Mouse (Mus musculus) MEL (cell line): ENCODE data around the gene Ubiad1. TPM values are rescaled to one million over a fixed set of nuclear protein-coding genes. Genes with fewer than 3 reads are reported as not detected.

Experiments
- DNase-seq: peaks from one replicate; pipeline ENCODE4 v3.0.0; 2011; ENCODE audit warnings: low read depth, low spot score
- H3K27ac ChIP-seq: 2 replicates; pipeline ENCODE4 v1.5.1; 2012; ENCODE audit warnings: low read depth, mild to moderate bottlenecking, control low read depth, low read length, moderate library complexity; ENCODE audit not compliant: control insufficient read depth
- H3K27me3 ChIP-seq, 2 experiments: fragments of 150-350 bp in 1 of 2; sonication (generic) in 1 of 2; 2 replicates each; pipeline ENCODE4 v1.6.1; 2012; ENCODE audit warnings: low read length in 2 of 2, mild to moderate bottlenecking in 2 of 2, improper control_type of control experiment in 1 of 2, moderate library complexity in 1 of 2; ENCODE audit not compliant: insufficient read depth in 2 of 2, control insufficient read depth in 1 of 2
- H3K36me3 ChIP-seq, 2 experiments: 2 replicates each; pipeline ENCODE4 v1.6.1; 2012 to 2014; ENCODE audit warnings: low read length in 2 of 2, improper control_type of control experiment in 1 of 2, inconsistent platforms in 1 of 2, mild to moderate bottlenecking in 1 of 2; ENCODE audit not compliant: insufficient read depth in 2 of 2, control insufficient read depth in 1 of 2
- H3K4me1 ChIP-seq, 2 experiments: fragments of 150-350 bp in 1 of 2; sonication (generic) in 1 of 2; 2 replicates each; pipeline ENCODE4 v1.6.1; 2012; ENCODE audit warnings: low read length in 2 of 2, improper control_type of control experiment in 1 of 2, mild to moderate bottlenecking in 1 of 2; ENCODE audit not compliant: insufficient read depth in 2 of 2, control insufficient read depth in 1 of 2
- H3K4me3 ChIP-seq, 2 experiments: fragments of 150-350 bp in 1 of 2; sonication (generic) in 1 of 2; 2 replicates each; pipeline ENCODE4 v1.5.1; 2012; ENCODE audit warnings: low read depth in 2 of 2, low read length in 2 of 2, mild to moderate bottlenecking in 2 of 2, moderate library complexity in 2 of 2, control low read depth in 1 of 2, improper control_type of control experiment in 1 of 2; ENCODE audit not compliant: control insufficient read depth in 1 of 2, insufficient read depth in 1 of 2
- H3K79me2 ChIP-seq: 2 replicates; pipeline ENCODE4 v1.6.1; 2012; ENCODE audit warnings: mild to moderate bottlenecking, low read length, moderate library complexity; ENCODE audit not compliant: control insufficient read depth, poor library complexity, insufficient read depth
- H3K9ac ChIP-seq: 2 replicates; pipeline ENCODE4 v1.6.1; 2012; ENCODE audit warnings: low read depth, mild to moderate bottlenecking, control low read depth, low read length, moderate library complexity; ENCODE audit not compliant: control insufficient read depth, poor library complexity, severe bottlenecking
- H3K9me3 ChIP-seq: fragments of 150-350 bp; sonication (generic); replicated peaks from 2 replicates; pipeline ENCODE4 v1.6.1; 2012; ENCODE audit warnings: mild to moderate bottlenecking, low read length, improper control_type of control experiment, moderate library complexity; ENCODE audit not compliant: insufficient read depth
- CHD1 ChIP-seq: IDR thresholded peaks from 2 replicates; pipeline ENCODE4 v1.6.1; 2012; ENCODE audit warnings: low read depth, mild to moderate bottlenecking, inconsistent platforms, low read length, improper control_type of control experiment
- CTCF ChIP-seq, 3 experiments: IDR thresholded peaks in 2 of 3; conservative IDR thresholded peaks in 1 of 3; 2 replicates each; pipeline ENCODE4 v1.5.1; 2011 to 2012; ENCODE audit warnings: low read length in 3 of 3, low read depth in 2 of 3, mild to moderate bottlenecking in 2 of 3, improper control_type of control experiment in 1 of 3, inconsistent platforms in 1 of 3, mixed read lengths in 1 of 3, moderate library complexity in 1 of 3; ENCODE audit not compliant: control insufficient read depth in 1 of 3, insufficient read depth in 1 of 3, poor library complexity in 1 of 3, severe bottlenecking in 1 of 3
- E2F4 ChIP-seq: IDR thresholded peaks from 2 replicates; pipeline ENCODE4 v1.6.1; 2011; ENCODE audit warnings: low read depth, low read length, improper control_type of control experiment, borderline replicate concordance
- ELF1 ChIP-seq: IDR thresholded peaks from 2 replicates; pipeline ENCODE4 v1.6.1; 2014; ENCODE audit warnings: low read depth, mild to moderate bottlenecking, inconsistent platforms, low read length, improper control_type of control experiment, moderate library complexity
- ETS1 ChIP-seq: IDR thresholded peaks from 2 replicates; pipeline ENCODE4 v1.6.1; 2012; ENCODE audit warnings: low read depth, mild to moderate bottlenecking, inconsistent platforms, low read length, improper control_type of control experiment, moderate library complexity
- GABPA ChIP-seq: IDR thresholded peaks from 2 replicates; pipeline ENCODE4 v1.6.1; 2012; ENCODE audit warnings: low read depth, mild to moderate bottlenecking, inconsistent platforms, low read length, improper control_type of control experiment, moderate library complexity
- GATA1 ChIP-seq: IDR thresholded peaks from 2 replicates; pipeline ENCODE4 v1.6.1; 2011; ENCODE audit warnings: low read depth, low read length, improper control_type of control experiment
- HCFC1 ChIP-seq: IDR thresholded peaks from 2 replicates; pipeline ENCODE4 v1.6.1; 2012; ENCODE audit warnings: low read depth, mild to moderate bottlenecking, inconsistent platforms, low read length, improper control_type of control experiment, moderate library complexity
- JUND ChIP-seq: IDR thresholded peaks from 2 replicates; pipeline ENCODE4 v1.6.1; 2011; ENCODE audit warnings: low read depth, mild to moderate bottlenecking, improper control_type of control experiment, low read length
- MAFK ChIP-seq: IDR thresholded peaks from 2 replicates; pipeline ENCODE4 v1.6.1; 2011; ENCODE audit warnings: low read depth, mild to moderate bottlenecking, low read length, improper control_type of control experiment, borderline replicate concordance
- MAX ChIP-seq: IDR thresholded peaks from 2 replicates; pipeline ENCODE4 v1.6.1; 2011; ENCODE audit warnings: low read length, improper control_type of control experiment
- MEF2A ChIP-seq: IDR thresholded peaks from 2 replicates; pipeline ENCODE4 v1.6.1; 2014; ENCODE audit warnings: low read depth, mild to moderate bottlenecking, inconsistent platforms, low read length, improper control_type of control experiment; ENCODE audit not compliant: poor library complexity, insufficient replicate concordance, severe bottlenecking; ENCODE audit errors: extremely low read depth
- MXI1 ChIP-seq: IDR thresholded peaks from 2 replicates; pipeline ENCODE4 v1.6.1; 2011; ENCODE audit warnings: mild to moderate bottlenecking, low read depth, low read length, improper control_type of control experiment
- MYC ChIP-seq: IDR thresholded peaks from 2 replicates; pipeline ENCODE4 v1.6.1; 2011; ENCODE audit warnings: low read depth, mild to moderate bottlenecking, low read length, improper control_type of control experiment, moderate library complexity
- NELFE ChIP-seq: IDR thresholded peaks from 2 replicates; pipeline ENCODE4 v1.6.1; 2011; ENCODE audit warnings: low read depth, low read length, improper control_type of control experiment
- NRF1 ChIP-seq: IDR thresholded peaks from 2 replicates; pipeline ENCODE4 v1.6.1; 2014; ENCODE audit warnings: low read depth, mild to moderate bottlenecking, inconsistent platforms, low read length, improper control_type of control experiment, moderate library complexity; ENCODE audit not compliant: poor library complexity, insufficient read depth, severe bottlenecking
- POLR2A ChIP-seq, 2 experiments: IDR thresholded peaks; 2 replicates each; pipeline ENCODE4 v1.6.1; 2011 to 2012; ENCODE audit warnings: low read length in 2 of 2, mild to moderate bottlenecking in 2 of 2, control low read depth in 1 of 2, improper control_type of control experiment in 1 of 2, low read depth in 1 of 2, moderate library complexity in 1 of 2; ENCODE audit not compliant: control insufficient read depth in 1 of 2, insufficient read depth in 1 of 2, poor library complexity in 1 of 2
- POLR2AphosphoS5 ChIP-seq: IDR thresholded peaks from 2 replicates; pipeline ENCODE4 v1.6.1; 2012; ENCODE audit warnings: low read depth, borderline replicate concordance, mild to moderate bottlenecking, inconsistent platforms, low read length, moderate library complexity, mixed read lengths
- RAD21 ChIP-seq: IDR thresholded peaks from 2 replicates; pipeline ENCODE4 v1.6.1; 2011; ENCODE audit warnings: mild to moderate bottlenecking, low read depth, low read length, improper control_type of control experiment
- SIN3A ChIP-seq: IDR thresholded peaks from 2 replicates; pipeline ENCODE4 v1.6.1; 2012; ENCODE audit warnings: low read length, improper control_type of control experiment, inconsistent platforms
- TAL1 ChIP-seq: IDR thresholded peaks from 2 replicates; pipeline ENCODE4 v1.6.1; 2012; ENCODE audit warnings: mild to moderate bottlenecking, inconsistent platforms, low read length, moderate library complexity, mixed read lengths
- TBP ChIP-seq: IDR thresholded peaks from 2 replicates; pipeline ENCODE4 v1.8.0; 2011; ENCODE audit warnings: low read depth, low read length, improper control_type of control experiment
- TCF12 ChIP-seq: IDR thresholded peaks from 2 replicates; pipeline ENCODE4 v1.6.1; 2014; ENCODE audit warnings: low read depth, mild to moderate bottlenecking, inconsistent platforms, low read length, improper control_type of control experiment, moderate library complexity
- UBTF ChIP-seq: IDR thresholded peaks from 2 replicates; pipeline ENCODE4 v1.6.1; 2012; ENCODE audit warnings: low read depth, mild to moderate bottlenecking, inconsistent platforms, low read length, improper control_type of control experiment, moderate library complexity, borderline replicate concordance; ENCODE audit not compliant: insufficient read depth
- USF2 ChIP-seq, 2 experiments: IDR thresholded peaks; 2 replicates each; pipeline ENCODE4 v1.6.1; 2011 to 2012; ENCODE audit warnings: improper control_type of control experiment in 2 of 2, low read length in 2 of 2, borderline replicate concordance in 1 of 2, inconsistent platforms in 1 of 2, low read depth in 1 of 2, mild to moderate bottlenecking in 1 of 2; ENCODE audit not compliant: insufficient read depth in 1 of 2
- ZC3H11A ChIP-seq: IDR thresholded peaks from 2 replicates; pipeline ENCODE4 v1.6.1; 2012; ENCODE audit warnings: low read depth, mild to moderate bottlenecking, inconsistent platforms, low read length, improper control_type of control experiment
- ZMIZ1 ChIP-seq: IDR thresholded peaks from 2 replicates; pipeline ENCODE4 v1.6.1; 2012; ENCODE audit warnings: low read depth, mild to moderate bottlenecking, inconsistent platforms, low read length, improper control_type of control experiment, moderate library complexity
- ZNF384 ChIP-seq: IDR thresholded peaks from 2 replicates; pipeline ENCODE4 v1.6.1; 2012; ENCODE audit warnings: low read depth, mild to moderate bottlenecking, inconsistent platforms, low read length, improper control_type of control experiment
- polyA plus RNA-seq, 2 experiments: library from polyadenylated mRNA; stranded (reverse) in 1 of 2; unstranded in 1 of 2; fragments of >175 nt in 1 of 2; fragments of >200 nt in 1 of 2; gene quantifications; 2 replicates each; pipeline versions ENCODE4 v1.2.1 to v1.2.4; 2012; ENCODE audit warnings: low replicate concordance in 2 of 2, low read depth in 1 of 2; ENCODE audit not compliant: insufficient read length in 2 of 2, insufficient read depth in 1 of 2, missing spikeins in 1 of 2
- total RNA-seq: library from RNA; depleted of rRNA; stranded (reverse); fragments of 300-350 nt; gene quantifications from 2 replicates; pipeline ENCODE4 v1.2.3, GENCODE M21; 2012

Ubiad1 gene
- total and polyA plus RNA-seq, 3 experiments = 19.4 to 24.3 TPM; not detected in 1

DNA sequence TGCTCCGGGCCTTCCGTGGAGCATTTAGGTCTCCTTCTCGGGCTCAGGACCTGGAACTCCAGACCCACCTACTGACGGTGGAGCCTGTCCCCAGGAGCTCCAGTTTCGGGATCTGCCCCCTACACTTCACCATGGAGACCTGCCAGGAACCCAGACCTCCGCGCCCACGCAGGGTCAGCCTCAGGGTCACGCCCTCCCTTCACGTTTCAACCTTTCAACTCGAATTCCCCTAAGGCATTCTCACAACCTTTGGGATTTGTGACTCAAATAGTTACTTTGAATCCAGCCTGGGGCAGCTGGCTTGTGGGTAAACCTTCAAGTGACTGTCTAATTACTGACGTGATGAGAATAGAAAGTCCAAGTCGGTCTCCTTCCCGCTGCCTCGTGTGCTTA is 4.3 kb upstream of the Ubiad1 start:
- Histone ChIP-seq H3K36me3 (peaks cover 1 to 4% of the 10 kb centered on the region in 2 experiments; a peak in 3 of 4 replicates), H3K9ac (peak overlapping the region; percentile 85), H3K27me3 (no peaks in the 10 kb centered on the region), H3K4me1 (peaks cover 3 to 7% of the 10 kb centered on the region in 2 experiments; a peak in 3 of 4 replicates), H3K27ac (no peak overlapping the region), H3K4me3 (peak overlapping the region; percentile 85 to 94), H3K79me2 (peaks cover 22% of the 10 kb centered on the region), H3K9me3 (no peaks in the 10 kb centered on the region)
- TF ChIP-seq ELF1 (no peak), CHD1 (0 out of 2 replicates have a peak, but pooled peaks have one; percentile 72), ZMIZ1 (no peak), MXI1 (peak; percentile 80), MAX (peak; percentile 33)
- DNase-seq = peak; percentile 69

DNA sequence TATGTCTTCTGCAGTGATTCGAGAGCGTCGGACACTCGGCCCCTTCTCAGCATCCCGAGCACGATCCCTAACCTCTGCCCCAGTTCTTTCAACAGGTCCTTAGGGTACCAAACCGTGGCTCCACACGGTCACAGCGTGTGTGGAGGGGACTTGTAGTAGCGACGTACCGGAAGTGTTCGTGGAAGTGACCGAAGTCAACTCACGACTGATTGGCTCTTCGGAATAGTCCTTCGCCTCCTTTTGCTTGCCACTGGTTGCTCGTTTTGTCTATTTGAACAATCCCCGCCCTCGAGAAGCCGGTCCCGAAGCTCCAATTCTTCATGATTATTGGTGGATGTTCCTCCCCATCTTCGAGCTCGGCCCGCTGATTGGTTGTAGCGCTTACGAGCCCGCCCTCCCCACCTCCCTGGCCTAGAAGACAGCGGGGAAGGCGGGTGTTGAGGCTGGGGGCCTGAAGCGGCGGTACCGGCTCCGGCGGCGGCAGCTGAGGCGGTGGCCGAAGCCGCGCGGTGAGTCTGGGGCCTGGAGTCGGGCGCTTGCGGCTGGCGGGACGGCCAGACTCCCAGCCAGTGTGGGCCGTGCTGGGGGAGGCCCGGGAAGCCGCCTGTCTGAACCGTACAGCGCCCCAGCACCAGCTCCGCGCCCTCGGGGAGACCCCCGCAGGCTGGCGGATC is 3.7 kb upstream of the Ubiad1 start, which contains the start of gene Mtor:
TSS of gene Mtor (plus strand) at position 433 of the 674 bp plus-strand sequence.
- Histone ChIP-seq H3K9ac (peak within 1 kb of the TSS; percentile 85), H3K27ac (peak within 1 kb of the TSS; percentile 87), H3K79me2 (peaks cover 27% of the 10 kb centered on the region), H3K4me3 (peak within 1 kb of the TSS; percentile 93 to 94), H3K36me3 (peaks cover 0 to 8% of the 10 kb centered on the region in 2 experiments; a peak in 3 of 4 replicates), H3K4me1 (peaks cover 3 to 12% of the 10 kb centered on the region in 2 experiments; a peak in 3 of 4 replicates), H3K27me3 (no peaks in the 10 kb centered on the region), H3K9me3 (no peaks in the 10 kb centered on the region)
- DNase-seq = peak; percentile 99
- TF ChIP-seq NELFE (peak; percentile 78), MAFK (no peak), SIN3A (peak; percentile 87), JUND (no peak), TCF12 (peak; percentile 45), ZNF384 (no peak), GATA1 (no peak), POLR2AphosphoS5 (no peak), MEF2A (no peak), UBTF (0 out of 2 replicates have a peak, but pooled peaks have one; percentile 10), POLR2A (IDR thresholded peaks at IDR 0.05; ENCODE audit: control insufficient read depth in 1 of 2, insufficient read depth in 1 of 2, low read depth in 1 of 2, low read length in 2 of 2, poor library complexity in 1 of 2) (peak; percentile 79 to 89; a peak in 3 of 4 replicates), ZC3H11A (no peak), NRF1 (0 out of 2 replicates have a peak, but pooled peaks have one; percentile 10), GABPA (peak; percentile 11; the same call in 1 of the 2 replicates), RAD21 (no peak), USF2 (IDR thresholded peaks at IDR 0.05; ENCODE audit: borderline replicate concordance in 1 of 2, insufficient read depth in 1 of 2, low read depth in 1 of 2, low read length in 2 of 2) (no peak), MAX (peak; percentile 86), ZMIZ1 (0 out of 2 replicates have a peak, but pooled peaks have one; percentile 31), MXI1 (peak; percentile 97), TAL1 (no peak), HCFC1 (peak; percentile 93), ETS1 (no peak), MYC (peak; percentile 95), E2F4 (no peak), TBP (peak; percentile 80; the same call in 1 of the 2 replicates), CTCF (IDR thresholded peaks at IDR 0.05 in 2 of 3, conservative IDR thresholded peaks at IDR 0.05 in 1 of 3; ENCODE audit: control insufficient read depth in 1 of 3, insufficient read depth in 1 of 3, low read depth in 2 of 3, low read length in 3 of 3, poor library complexity in 1 of 3, severe bottlenecking in 1 of 3) (no peak), ELF1 (0 out of 2 replicates have a peak, but pooled peaks have one; percentile 63)
